Mouse (Mus musculus): ENCODE measurements around the gene Asb15. TPM values are rescaled to one million over a fixed set of nuclear protein-coding genes. Genes with fewer than 3 reads are reported as not detected.

The Asb15 gene
- polyA plus RNA-seq, 1 experiment from 2014 or later: not detected

Other genes starting within 250 kb of the Asb15 start
- gene Iqub, start 13.1 kb upstream of the Asb15 start, polyA plus RNA-seq (2014; fragmentation: Nextera tagmentation; extraction: Ambion mirVana): 0.11 and 0.14 TPM in 2 replicates
- 296 and 300 TPM in 2 replicates for gene Ndufa5, start 131 bp upstream of the Asb15 start, polyA plus RNA-seq (2014; fragmentation: Nextera tagmentation; extraction: Ambion mirVana)
- gene Lmod2, start 69.6 kb downstream of the Asb15 start, polyA plus RNA-seq (2014; fragmentation: Nextera tagmentation; extraction: Ambion mirVana): 0.34 TPM in 1 of 2 replicates, not detected in the other
- gene Wasl, start 136.9 kb downstream of the Asb15 start, polyA plus RNA-seq (2014; fragmentation: Nextera tagmentation; extraction: Ambion mirVana): 37.1 and 46.6 TPM in 2 replicates
- not detected in 2 replicates for gene Hyal6, start 205.1 kb downstream of the Asb15 start, polyA plus RNA-seq (2014; fragmentation: Nextera tagmentation; extraction: Ambion mirVana)
- gene Hyal4, start 220.2 kb downstream of the Asb15 start, polyA plus RNA-seq (2014; fragmentation: Nextera tagmentation; extraction: Ambion mirVana): not detected in 2 replicates